Mouse (Mus musculus) R1 (cell line): ENCODE results near the gene U2surp.

Experiments used
- DNase-seq: peaks from one replicate; pipeline ENCODE4 v3.0.0-alpha.2; 2018; ENCODE audit warnings: low read depth, low spot score

Gene U2surp

DNA sequence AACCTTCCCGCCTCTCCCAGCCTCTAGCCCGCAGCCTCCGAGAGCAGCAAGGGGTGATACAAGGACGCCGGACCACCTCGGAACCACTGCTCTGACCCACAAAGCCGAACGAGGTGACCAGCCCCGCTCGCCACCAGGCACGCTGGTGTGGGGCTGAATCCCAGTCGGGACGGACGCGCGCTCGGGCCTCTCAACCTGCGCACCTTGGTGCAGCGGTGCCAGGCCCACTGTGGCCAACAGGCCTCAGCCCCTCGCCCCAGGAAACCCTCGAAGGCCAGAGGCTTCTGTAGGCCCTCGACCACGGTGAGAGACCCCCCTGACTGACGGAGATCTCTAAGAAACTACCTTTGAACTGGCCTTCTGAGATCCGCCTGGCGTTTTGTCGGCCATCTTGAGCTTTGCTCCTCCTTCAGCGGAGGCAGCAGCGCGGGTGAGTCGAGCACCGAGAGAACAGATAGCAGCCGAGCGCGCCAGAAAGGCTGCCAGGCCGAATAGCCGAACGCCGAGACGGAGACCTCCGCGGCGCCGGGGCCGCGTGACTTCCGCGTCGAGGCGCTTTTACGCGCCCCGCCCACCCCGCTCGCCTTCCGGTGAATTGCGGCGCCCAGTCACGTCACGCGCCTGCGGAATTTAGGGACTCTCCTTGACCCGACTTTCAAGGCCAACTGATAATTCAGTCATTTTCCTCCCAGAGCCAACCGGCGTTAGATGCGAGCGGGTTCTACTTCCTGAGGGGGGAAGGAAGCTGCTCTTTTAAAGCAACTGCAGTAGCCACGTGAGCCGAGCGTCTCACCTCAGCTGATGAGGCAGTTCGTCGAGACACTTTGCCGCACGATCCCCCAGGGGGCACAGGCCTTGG lies at the start of gene U2surp:
Gene U2surp, minus strand, starts transcription at position 525 of the 859 bp plus-strand sequence.
- DNase-seq = peak; percentile 100

DNA sequence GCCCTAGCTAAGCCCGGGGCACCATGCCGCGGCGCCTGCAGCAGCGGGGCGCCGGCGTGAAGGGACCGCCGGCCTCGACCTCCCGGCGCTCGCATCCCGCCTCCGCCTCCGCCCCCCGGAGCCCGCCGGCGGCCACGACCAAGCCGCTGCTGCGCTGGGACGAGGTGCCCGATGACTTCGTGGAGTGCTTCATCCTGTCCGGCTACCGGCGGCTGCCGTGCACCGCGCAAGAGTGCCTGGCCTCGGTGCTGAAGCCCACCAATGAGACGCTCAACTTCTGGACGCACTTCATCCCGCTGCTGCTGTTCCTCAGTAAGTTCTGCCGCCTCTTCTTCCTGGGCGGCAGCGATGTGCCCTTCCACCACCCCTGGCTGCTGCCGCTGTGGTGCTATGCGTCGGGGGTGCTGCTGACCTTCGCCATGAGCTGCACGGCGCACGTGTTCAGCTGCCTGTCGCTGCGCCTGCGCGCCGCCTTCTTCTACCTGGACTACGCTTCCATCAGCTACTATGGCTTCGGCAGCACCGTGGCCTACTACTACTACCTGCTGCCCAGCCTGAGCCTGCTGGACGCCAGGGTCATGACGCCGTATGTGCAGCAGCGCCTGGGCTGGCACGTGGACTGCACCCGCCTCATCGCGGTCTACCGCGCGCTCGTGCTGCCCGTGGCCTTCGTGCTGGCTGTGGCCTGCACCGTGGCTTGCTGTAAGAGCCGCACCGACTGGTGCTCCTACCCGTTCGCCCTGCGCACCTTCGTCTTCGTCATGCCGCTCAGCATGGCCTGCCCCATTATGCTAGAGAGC lies 48.3 kb upstream of the U2surp start:
- peak; percentile 69 for DNase-seq

DNA sequence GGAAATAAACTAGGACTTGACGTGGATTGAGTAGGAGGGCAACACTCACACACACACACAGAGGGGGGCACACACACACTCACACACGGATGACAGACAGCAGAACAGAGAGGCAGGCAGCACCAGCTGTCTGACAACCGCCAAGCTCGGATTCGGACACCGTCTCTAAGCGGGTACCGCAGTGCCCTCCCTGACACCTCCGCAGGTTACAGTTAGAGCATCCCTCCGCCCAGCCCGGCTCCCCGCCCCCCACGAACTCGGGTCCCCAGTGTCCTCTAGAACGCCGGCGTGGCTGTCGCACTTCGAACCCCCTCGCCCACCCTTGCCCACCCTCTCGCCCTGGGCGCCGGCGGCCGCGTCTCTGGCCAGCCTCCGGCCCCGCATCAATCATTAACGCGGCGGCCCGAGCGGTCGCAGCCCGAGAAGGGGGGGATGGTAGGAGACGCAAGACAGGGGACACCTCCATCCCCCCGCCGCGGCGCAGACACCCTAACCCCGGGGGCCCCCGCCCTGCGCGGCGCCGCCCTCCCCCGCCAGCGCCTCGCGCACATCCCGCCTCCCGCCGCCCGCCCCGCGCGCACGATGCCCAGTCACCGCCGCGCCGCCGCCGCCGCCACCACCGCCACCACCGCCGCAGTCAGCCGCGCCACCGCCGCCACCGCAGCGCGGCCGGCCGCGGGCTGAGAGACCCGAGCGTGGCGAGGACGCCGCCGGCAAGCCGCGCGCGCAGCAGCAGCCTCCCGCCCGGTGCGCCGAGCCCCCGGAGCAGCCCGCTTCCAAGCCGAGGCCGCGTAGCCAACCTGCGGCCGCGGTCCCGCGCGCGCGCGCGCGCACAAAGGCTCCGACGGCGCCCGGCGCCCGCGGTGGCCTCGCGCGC lies 47.5 kb upstream of the U2surp start, which contains the start of gene Paqr9:
Gene Paqr9, plus strand, starts transcription at position 599 of the 877 bp plus-strand sequence.
- DNase-seq = no peak

DNA sequence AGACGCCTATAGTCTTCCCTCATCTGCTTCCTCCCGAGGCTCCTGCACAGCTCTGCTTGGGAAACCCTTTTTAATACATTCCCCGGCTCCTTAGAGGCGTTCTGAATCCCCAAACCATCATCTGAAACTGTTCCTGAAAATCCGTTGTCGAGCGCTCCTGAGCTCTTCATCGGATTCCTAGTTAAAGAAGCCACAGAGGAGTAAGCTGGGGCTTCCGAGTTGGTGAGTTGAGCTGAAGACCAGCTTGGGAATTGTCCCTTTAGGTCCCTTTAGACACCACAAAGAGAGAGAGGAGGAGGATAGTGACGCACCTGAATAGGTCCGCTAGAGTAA lies 46.9 kb upstream of the U2surp start:
- DNase-seq = peak; percentile 46

DNA sequence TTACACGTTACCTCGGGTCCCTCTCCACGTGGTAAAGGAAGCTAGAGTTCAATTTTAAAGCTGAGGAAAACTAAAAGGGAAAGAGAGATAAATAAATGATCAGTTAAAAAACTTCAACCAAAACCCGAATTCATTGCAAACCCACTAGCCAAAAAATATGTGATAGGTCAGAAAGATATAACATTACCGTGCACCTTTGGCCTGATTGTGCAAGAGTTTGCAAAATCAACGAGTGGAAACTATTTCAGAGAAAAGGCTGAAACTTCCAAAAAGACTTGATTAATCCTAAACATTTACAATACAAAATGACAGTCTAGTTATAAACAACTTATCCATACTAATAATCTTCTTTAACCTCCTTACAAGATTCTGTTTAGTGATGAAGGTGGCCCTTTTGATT lies 45.9 kb upstream of the U2surp start:
- DNase-seq = no peak

DNA sequence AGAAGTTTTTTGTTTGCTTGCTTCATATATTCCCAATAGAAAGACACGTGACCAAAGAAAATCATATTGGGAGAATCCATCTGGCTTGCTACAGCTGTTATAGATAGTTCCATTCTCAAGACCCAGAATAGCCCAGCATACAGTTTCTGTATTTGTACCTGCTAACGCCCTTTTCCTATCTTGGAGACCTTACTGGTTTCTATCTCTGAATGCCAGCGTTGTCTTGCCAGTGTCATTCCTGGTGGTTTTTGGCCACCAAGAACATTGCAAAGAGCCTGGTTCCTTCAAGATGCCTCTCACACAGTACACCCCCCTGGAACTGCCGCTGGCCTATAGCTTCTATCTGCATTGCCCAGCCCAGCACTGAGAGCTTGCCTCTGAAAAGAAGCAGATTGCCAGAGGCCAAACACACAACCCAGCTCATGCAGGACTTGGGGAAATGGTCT lies 44.3 kb upstream of the U2surp start:
- DNase-seq = no peak

DNA sequence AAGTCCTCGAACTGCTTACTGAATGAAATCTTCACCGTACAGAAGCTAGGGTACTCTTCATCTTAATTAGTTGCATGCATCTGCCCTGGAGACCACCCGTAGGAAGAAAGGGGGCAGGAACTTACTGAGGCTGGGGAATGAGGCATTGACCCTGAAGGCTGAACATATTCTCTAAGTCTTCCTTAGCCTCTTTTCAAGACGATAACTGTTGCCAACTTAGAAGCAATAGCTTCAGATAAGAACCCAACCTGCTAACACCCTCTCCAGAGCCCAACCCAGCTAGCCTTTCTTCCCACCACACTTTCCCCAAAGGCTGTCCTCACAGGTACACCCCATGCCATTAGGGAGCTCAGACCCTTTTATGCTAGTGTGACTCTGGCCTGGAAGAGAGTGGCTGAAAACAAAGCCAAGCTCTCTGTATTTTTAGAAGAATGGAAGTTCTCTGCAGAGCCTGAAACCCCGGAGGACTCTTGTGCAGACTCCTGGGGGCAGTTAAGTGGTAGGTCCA lies 43.5 kb upstream of the U2surp start:
- DNase-seq = no peak

DNA sequence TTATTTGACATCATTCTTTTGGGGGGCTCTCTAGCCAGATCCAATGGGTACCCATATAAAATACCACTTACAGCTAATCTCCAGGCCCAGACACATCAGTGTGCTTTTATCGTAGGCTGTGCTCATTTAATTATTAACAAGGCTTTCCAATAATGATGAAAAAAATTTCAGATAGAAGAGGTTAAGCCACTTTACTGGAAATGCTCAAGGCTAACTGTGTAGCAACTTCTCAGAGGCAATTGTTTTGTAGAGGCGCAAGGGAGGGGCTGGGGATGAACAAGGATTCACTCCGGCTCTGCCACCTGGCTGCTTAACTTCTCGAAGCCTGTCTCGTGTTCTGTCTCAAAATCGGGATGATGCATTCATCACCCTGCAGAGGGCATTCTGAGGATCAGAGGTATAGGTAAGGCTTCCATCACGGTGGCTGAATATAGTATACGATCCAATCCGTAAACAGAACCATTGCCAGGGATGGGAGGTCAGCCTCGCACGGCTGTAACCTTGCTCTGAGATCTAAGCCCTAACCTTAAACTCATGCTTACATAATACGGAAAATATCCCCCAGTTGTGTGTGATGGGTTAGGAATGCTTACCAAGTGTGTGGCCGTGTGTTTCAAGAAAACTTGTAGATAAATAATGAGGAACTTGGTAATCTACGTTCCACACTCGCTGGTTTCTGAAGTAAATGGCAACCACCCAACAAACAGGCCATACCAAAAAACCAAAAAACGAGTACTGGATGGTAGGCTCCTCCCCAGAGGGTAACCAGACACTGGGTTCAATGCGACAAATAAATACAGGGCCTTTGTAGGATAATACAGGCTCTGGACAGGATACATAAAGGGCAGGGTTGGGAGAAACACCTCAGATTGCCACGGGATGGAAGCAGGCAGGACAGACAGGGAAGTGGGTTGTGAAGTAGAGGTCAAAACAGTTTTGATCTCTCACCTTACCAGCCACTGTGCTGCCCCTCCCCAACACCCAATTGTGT lies 42.7 kb upstream of the U2surp start:
- DNase-seq = no peak

DNA sequence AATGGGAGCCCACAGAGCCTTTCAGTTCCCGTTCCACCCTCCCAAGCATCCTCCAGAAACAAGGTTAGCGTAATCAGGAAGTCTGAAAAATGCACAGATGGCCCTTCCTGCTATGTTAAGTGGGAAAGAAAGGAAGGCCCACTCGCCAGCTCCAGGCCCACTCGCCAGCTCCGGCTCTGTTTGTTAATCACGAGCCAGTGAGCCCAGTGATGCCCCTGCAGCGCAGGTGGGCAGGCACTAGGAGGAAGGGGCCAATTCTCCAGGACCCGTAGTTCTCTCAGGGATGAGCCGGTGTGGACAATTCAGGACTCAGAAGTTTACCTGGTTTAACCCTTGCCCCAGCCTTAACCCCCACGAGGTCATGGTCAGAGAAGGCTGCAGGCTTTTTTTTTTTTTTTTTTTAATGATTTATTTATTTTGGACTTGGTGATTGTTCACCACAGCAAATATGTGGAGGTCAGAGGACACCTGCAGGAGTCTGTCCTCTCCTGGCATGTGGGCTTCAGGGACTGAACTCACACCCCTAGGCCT lies 40.4 kb upstream of the U2surp start:
- DNase-seq = no peak

DNA sequence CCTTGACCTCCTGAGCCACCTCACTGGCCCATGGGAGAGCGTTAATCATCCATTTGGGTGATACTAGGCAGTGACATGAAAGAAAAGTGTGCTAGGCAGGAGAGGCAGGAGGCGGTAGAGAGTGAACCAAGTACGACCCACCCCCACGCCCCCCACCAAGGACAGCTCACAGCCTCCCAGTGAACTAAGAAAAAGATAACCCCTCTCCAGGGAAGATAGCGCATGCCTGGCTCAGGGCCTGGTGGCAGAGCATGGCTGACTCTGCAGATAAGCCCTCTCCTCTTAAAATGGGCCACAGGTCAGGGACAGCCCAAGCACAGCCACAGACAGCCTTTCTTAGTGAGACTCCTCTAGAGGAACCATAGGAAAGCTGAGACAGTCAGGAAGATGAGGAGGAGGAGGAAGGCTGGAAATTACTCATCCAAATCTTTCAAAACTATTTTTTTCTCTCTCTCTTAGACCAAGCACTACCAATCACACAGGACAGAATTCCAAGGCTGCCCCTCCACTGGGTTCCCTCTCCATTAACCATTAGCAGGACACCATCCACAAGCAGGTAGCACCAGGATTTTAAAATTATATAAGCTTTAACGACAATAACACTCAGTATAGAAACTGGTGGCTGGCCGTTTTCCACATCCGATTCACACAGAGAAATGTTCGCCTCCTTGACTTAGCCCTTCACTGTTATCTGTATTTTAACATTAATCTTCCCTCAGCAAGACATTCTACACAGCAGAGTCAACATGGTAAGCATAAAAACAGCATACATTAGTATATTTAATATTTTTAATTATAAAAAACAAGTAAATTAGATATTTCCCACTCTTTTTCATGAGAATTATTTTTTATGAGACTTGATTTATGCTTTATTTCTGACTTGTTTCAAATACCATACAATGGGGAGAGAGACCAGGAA lies 39.3 kb upstream of the U2surp start:
- no peak for DNase-seq

DNA sequence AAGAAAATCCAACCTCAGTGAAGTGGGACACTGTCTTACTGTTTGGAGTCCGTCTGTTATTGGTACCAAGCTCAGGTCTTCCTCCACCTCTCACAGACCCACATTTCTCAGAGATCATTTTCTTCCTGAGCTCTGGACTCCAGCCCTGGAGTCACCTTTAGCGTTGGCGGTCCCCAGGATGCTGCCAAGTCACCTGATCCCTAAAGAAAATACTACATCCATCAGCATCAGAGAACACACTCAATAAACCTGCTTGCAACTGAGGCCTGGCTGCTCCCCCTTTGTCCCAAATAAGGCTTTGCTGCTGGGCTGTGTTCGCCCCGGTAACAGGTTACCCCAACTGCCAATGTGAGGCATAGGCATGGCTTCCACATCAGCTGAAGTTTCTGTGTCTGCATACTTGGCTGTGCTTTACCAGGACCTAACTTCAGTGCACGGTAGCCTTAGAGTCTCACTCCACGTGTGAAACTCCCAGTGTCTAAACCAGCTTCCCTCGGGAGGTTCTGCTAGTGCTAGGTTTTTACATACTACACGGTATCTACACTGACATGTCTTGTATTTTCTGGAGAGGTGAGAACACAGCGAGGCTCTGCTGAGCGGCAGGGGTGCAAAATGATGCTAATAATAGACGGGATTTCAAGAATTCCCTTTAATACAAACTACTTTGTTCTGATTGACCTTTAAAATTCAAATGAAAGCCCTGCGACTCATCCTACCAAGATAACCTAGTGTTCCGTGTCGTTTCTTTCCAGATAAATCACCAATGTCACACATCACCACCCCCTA lies 38.0 kb upstream of the U2surp start:
- DNase-seq = no peak

DNA sequence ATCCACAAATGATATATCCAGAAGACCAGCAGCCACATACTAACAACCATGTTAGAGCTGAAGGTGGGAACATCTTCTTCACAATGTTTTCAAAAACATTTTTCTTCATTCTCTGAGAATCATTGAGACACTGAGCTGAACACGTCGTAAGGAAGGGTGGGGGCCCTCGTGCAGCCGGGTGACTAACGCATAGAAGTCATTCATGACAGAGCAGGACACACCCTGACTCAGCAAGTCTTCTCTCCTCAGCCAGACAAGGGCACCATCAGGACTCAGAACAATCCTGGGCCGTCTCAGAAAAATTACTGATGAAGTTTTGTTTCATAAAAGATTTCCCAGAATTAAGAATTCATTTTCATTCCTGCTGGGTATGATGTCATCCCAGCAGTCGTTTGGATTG lies 34.9 kb upstream of the U2surp start:
- DNase-seq = no peak

DNA sequence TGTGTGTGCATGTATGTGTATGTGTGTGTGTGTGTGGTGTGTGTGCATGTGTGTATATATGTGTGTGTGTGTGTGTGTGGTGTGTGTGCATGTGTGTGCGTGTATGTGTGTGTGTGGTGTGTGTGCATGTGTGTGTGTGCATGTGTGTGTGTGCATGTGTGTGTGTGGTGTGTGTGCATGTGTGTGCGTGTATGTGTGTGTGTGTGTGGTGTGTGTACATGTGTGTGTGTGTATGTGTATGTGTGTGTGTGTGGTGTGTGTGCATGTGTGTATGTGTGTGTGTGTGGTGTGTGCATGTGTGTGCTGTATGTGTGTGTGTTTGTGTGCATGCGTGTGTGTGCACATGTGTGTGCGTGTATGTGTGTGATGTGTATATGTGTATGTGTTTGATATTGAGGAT lies 32.8 kb upstream of the U2surp start:
- no peak for DNase-seq

DNA sequence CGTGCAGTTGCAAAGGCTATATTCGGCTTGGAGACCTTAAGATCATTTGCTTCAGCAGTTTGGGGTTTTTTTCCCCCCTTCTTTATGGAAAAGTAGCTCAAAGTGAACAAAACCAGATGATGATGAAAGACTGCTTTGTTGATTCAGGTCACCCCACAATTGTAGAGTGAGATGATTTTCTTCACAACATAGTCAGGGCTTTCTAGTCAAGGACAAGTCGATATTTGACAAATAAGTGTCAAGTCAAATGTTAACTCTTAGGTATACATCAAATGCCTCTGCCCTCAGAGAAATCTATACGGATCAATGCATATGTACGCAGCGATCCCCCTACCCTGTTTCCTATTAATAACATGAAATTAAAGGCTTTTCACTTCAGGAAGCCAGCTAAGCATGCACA lies 30.7 kb upstream of the U2surp start:
- no peak for DNase-seq

DNA sequence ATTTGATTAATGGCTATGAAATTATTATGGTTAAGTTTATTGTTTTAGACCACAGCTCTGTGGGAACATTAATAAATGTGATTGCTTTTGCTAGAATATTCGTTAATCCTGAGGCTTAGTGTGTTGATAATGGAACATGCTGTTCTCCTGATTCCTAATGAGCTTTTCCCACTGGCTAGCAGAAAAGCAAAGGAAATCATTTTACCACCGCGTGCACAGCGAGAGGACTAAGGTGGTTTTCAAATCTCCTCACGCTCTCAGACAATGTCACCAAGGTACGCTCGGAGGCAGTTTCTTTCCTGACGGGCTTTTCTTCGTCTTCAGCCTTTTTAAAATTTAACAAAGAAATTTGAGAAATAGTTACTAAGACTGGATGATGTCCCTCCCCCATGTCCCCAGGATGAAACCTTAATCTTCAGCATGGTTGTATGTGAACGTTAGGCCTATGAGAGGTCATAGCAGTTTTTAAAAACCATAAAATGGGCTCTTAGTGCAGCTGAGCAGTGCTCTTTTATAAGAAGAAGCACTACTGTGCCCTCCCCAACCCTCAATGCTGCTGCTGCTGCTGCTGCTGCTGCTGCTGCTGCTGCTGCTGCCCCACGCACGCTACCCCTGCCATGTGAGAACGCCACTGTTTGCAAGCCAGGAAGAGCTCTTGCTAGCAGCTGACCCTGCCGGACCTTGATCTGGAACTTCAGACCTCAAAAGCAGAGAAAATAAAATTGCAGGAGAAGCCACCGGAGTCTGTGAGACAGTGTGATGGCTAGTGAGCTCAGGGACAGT lies 30.0 kb upstream of the U2surp start:
- no peak for DNase-seq

DNA sequence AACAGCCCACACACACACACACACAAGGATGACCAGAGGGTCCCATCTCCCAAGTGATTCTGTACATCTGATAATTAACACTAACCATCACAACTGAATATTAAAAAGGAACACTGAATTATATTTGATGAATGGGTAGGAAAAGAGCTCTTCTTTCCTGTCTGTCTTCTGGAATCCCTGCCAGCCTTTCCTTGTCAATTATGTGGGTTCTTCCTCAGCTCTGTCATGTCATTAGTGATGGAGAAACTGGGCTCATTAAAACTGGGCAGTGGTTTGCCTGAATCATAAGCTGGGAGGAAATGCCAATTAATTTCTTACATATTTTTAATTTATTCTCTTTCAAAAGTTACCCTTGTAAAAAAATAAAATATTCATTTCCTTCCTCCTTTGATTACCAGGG lies 29.4 kb upstream of the U2surp start:
- DNase-seq = no peak

DNA sequence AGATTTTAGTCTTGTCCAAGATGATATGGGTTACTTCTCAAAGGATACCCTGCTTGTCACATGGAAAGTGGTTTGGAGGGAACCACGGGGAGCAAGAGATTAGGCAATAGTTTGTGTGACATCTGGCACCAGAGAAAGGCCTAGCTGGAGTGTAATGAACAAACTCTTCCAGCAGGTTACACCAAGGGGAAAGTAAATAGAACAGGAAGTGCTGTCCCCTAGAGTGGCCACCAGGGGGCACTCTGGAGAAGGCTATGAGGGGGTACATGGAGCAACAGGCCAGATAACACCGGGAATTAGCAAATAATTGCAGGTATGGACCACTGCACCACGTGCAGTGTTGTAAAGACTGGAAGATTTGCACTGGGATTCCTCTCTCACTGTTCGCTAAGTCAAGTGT lies 28.7 kb upstream of the U2surp start:
- peak; percentile 92 for DNase-seq
